Mouse (Mus musculus) intestine, embryonic 15.5 days (tissue): ENCODE data around the gene Txlng. TPM values are rescaled to one million over a fixed set of nuclear protein-coding genes. Genes with fewer than 3 reads are reported as not detected.
"Not testable (repeated sequence)": the region's sequence is repeated elsewhere in the genome, so short reads cannot be mapped to it uniquely, and the experiment has no call there.

Source experiments
- ATAC-seq: fragments of 200-750 bp; cut with Nextera tagmentation; 2 replicates; pipeline ENCODE4 v1.8.0; 2017; ENCODE audit warnings: moderate TSS enrichment, moderate library complexity
- H3K27ac ChIP-seq: fragments of 300-500 bp; sonication (generic); 2 replicates; pipeline ENCODE4 v1.5.1; 2015; ENCODE audit warnings: mild to moderate bottlenecking, inconsistent platforms
- H3K27me3 ChIP-seq: fragments of 300-500 bp; sonication (generic); replicated peaks from 2 replicates; pipeline ENCODE4 v1.6.1; 2015; ENCODE audit warnings: inconsistent platforms
- H3K36me3 ChIP-seq: fragments of 300-500 bp; sonication (generic); 2 replicates; pipeline ENCODE4 v1.6.1; 2015; ENCODE audit warnings: inconsistent platforms
- H3K4me1 ChIP-seq: fragments of 300-500 bp; sonication (generic); replicated peaks from 2 replicates; pipeline ENCODE4 v1.6.1; 2015; ENCODE audit warnings: inconsistent platforms
- H3K4me2 ChIP-seq: fragments of 300-500 bp; sonication (generic); replicated peaks from 2 replicates; pipeline ENCODE4 v1.6.1; 2015; ENCODE audit warnings: mild to moderate bottlenecking, inconsistent platforms
- H3K4me3 ChIP-seq: fragments of 300-500 bp; sonication (generic); replicated peaks from 2 replicates; pipeline ENCODE4 v1.5.1; 2015; ENCODE audit warnings: inconsistent platforms
- H3K9ac ChIP-seq: fragments of 300-500 bp; sonication (generic); 2 replicates; pipeline ENCODE4 v1.6.1; 2015; ENCODE audit warnings: inconsistent platforms
- H3K9me3 ChIP-seq: fragments of 300-500 bp; sonication (generic); 2 replicates; pipeline ENCODE4 v1.6.1; 2016; ENCODE audit warnings: inconsistent platforms
- WGBS: fragments of 180-500 bp; shearing (Covaris S2); methylation state at CpG from one replicate; pipeline ENCODE4 v1.1.7; 2015; 5-methylcytosine and 5-hydroxymethylcytosine counted together
- polyA plus RNA-seq: library from polyadenylated mRNA; unstranded; fragments of >200 nt; fragmentation: Nextera tagmentation; extraction: Ambion mirVana; gene quantifications from 2 replicates; pipeline ENCODE4 v1.2.1, GENCODE M21; 2015

The Txlng gene
- polyA plus RNA-seq = 13.3 and 13.5 TPM in 2 replicates

DNA sequence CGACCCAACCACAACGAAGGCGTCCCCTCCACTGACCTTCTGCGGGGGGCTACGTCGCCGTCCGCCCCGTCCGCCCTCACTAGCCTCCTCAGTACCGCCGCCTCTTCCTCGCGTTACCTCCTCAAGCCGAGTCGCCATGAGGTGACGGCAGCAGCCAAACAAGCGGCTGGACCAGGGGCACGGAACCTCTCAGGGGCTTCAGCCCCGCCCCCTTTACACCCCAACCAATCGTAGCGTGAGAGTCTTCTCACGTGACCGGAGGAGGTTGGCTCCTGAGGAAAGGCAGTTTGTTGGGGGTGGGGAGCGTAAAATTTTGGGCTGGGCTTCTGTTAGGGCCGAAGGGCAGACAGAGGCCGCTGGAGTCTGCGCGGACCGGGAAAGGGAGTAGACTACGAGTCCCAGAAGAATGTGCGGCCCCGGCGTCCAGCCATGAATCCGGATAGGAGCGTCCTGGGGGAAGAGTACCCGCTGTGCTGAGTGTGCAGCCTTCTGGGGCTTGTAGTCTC is at the start of gene Txlng:
TSS of gene Txlng (minus strand) at position 252 of the 506 bp plus-strand sequence.
- H3K4me2 ChIP-seq = peak within 1 kb of the TSS; percentile 78
- H3K36me3 ChIP-seq = no peaks in the 10 kb centered on the region
- WGBS = 17% methylated on average over 37 of the region's 37 CpGs
- ATAC-seq = peak; percentile 99
- no peaks in the 10 kb centered on the region for H3K4me1 ChIP-seq
- peak within 1 kb of the TSS; percentile 54 for H3K4me3 ChIP-seq
- peak within 1 kb of the TSS; percentile 55 for H3K9ac ChIP-seq
- H3K9me3 ChIP-seq = no peaks in the 10 kb centered on the region
- no peak within 1 kb of the TSS for H3K27ac ChIP-seq
- no peaks in the 10 kb centered on the region for H3K27me3 ChIP-seq

DNA sequence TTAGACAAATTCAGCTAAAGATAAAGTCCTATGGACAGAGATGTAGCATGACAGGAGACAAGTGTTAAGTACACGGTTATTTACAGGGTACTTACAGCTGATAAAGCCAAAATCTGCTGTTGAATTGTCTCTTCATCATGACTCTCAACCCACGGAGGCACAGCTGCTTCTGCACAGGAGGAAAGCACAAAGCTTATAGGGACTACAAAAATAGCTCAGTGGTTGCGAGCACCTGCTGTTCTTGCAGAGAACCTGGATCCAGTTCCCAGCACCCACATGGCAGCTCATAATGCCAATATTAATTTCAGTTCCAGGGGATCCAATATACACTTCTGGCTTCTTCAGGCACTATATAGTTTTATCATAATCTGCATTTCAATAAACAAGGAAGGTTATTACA is 49.0 kb upstream of the Txlng start:
- 82% methylated on average over 3 of the region's 3 CpGs for WGBS
- Histone ChIP-seq H3K4me1 (no peaks in the 10 kb centered on the region), H3K4me2 (no peak overlapping the region), H3K9ac (no peak overlapping the region), H3K36me3 (no peaks in the 10 kb centered on the region), H3K9me3 (no peaks in the 10 kb centered on the region), H3K27me3 (no peaks in the 10 kb centered on the region), H3K27ac (no peak overlapping the region), H3K4me3 (no peak overlapping the region)
- ATAC-seq = no peak

DNA sequence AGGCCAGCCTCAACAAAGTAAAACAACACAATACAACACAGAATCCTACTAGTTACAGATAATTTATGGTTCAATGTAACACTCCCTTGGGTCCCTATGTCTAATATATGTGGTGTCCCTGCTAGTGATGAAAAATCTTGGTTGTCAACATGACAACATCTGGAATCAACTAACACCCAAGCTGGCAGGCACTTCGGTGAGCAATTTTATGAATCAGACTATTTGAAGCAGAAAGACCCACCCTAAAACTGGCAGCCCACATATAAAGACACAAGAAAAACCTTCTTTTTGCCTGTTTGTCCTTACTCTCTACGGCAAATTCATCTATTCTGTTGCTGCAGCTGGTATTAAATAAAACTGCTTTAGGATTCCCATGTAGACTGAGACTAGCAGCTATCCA is 44.5 kb upstream of the Txlng start:
- no peaks in the 10 kb centered on the region for H3K27me3 ChIP-seq
- H3K36me3 ChIP-seq = peaks cover 3% of the 10 kb centered on the region; the same call in 1 of the 2 replicates
- H3K9me3 ChIP-seq = no peaks in the 10 kb centered on the region
- WGBS = 89% methylated on average over 2 of the region's 2 CpGs
- no peak overlapping the region for H3K9ac ChIP-seq
- H3K4me3 ChIP-seq = no peak overlapping the region
- ATAC-seq = no peak
- H3K4me2 ChIP-seq = no peak overlapping the region
- no peak overlapping the region for H3K27ac ChIP-seq
- no peaks in the 10 kb centered on the region for H3K4me1 ChIP-seq

DNA sequence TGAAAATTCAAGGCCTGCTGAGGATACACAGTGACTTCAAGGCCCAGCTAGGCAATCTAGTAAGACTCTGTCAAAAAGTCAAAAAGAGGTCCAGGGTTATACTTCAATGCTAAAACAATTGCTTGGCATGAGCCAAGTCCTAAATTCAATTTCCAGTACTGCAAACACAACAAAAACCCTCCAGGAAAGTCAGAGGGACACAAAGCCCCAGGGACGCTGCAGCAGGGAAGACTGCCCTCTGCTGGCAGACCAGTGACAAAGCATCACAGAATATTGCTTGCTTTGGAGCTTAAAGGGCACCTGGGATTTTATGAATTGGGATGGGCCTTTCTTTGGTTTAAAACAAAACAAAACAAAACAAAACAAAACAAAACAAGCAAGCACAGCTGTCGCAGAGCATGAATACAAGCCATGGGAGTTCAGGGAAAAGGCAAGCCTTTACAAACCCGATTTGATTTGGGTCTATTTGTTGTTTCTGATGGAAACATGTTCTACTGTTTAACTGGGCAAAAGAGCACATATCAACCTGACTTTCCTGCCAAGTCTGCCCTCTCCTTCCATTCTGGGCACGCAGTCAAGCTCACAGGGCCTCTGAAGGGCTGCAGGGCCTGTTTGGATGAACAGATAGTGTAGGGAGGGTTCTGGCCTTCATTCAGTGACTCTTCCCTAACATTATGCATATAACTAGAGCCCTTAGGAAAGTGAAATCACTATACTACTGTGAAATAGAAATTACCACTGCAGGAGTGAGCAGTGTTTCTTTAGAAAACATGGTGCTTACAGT is 42.7 kb upstream of the Txlng start:
- no peak overlapping the region for H3K9ac ChIP-seq
- H3K4me3 ChIP-seq = no peak overlapping the region
- H3K27ac ChIP-seq = no peak overlapping the region
- H3K4me1 ChIP-seq = no peaks in the 10 kb centered on the region
- no peaks in the 10 kb centered on the region for H3K27me3 ChIP-seq
- 43% methylated on average over 4 of the region's 4 CpGs for WGBS
- H3K4me2 ChIP-seq = no peak overlapping the region
- H3K9me3 ChIP-seq = no peaks in the 10 kb centered on the region
- H3K36me3 ChIP-seq = peaks cover 3% of the 10 kb centered on the region; the same call in 1 of the 2 replicates
- no peak for ATAC-seq

DNA sequence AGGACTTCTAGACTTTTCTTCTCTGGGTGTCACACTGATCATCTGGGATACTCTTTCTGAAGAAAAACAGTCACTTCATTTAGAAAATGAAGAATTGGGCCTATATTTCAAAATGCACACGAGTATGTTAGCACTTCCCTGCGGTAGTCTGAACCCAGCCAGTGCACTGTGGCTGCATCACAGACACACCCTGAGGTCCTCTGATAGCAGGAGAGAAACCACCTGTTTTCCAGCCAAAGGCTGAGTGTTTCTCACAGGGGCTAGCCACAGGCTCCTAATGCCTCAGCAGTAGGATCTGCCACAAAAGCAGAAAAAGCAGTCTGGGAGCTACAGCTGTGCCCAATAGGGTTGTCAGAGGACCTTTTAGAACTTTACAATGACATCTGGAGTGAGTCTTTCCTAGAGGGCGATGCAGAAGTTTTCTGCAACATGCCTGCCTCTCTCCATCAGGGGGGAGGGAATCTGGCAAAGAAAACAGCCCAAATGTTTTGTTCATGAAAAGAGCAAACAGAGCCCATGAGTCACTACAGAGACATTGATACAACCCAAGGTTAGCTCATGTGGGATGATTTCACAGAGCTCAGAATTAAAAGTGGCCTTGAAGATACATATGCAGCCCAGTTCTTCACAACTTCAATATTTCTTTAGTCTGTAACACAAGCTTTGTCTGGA is 39.2 kb upstream of the Txlng start:
- WGBS = 75% methylated on average over 3 of the region's 3 CpGs
- no peak for ATAC-seq

DNA sequence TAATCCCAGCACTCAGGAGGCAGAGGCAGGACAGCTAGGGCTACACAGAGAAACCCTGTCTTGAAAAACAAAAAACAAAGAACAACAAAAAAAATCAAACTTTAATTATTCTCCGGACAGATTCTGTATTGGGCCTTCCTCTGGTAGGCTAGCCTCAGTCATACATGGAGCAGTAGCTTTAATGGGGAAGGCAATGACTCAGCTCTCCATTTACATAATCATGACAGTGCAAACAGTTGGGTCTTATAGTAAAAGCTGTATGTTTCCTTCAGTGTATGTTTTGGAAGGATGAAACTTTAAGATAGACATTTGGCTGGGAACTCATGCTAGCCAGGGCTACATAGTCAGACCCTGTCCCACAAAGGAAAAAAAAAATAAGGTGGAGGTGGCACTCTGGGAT is 19.4 kb upstream of the Txlng start:
- no peak for ATAC-seq

More for the DNA sequence above, 39.2 kb upstream of the Txlng start:
- no peaks in the 10 kb centered on the region for H3K27me3 ChIP-seq
- no peak overlapping the region for H3K4me2 ChIP-seq
- no peaks in the 10 kb centered on the region for H3K4me1 ChIP-seq
- H3K36me3 ChIP-seq = peaks cover 3% of the 10 kb centered on the region; the same call in 1 of the 2 replicates
- no peaks in the 10 kb centered on the region for H3K9me3 ChIP-seq
- H3K4me3 ChIP-seq = no peak overlapping the region
- no peak overlapping the region for H3K27ac ChIP-seq
- H3K9ac ChIP-seq = no peak overlapping the region

DNA sequence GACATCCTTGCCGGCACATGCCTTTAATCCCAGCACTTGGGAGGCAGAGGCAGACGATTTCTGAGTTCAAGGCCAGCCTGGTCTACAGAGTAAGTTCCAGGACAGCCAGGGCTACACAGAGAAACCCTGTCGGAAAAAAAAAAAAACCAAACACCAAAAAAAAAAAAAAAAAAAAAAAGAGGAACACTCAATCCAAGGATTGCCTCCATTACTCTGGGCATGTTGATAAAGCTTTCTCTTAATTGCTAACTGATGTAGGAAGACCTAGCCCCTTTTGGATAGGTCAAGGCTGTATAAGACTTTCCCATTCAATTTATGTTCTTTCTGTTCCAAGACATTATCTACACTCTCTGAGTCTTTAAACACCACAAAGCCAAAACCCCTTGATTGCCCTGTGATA is 16.3 kb upstream of the Txlng start:
- Histone ChIP-seq H3K36me3 (no peaks in the 10 kb centered on the region), H3K4me3 (no peak overlapping the region), H3K4me1 (no peaks in the 10 kb centered on the region), H3K9me3 (no peaks in the 10 kb centered on the region), H3K4me2 (no peak overlapping the region), H3K27ac (no peak overlapping the region), H3K27me3 (no peaks in the 10 kb centered on the region), H3K9ac (no peak overlapping the region)
- 90% methylated on average over 3 of the region's 3 CpGs for WGBS
- no peak for ATAC-seq

More for the DNA sequence above, 19.4 kb upstream of the Txlng start:
- Histone ChIP-seq H3K9me3 (no peaks in the 10 kb centered on the region), H3K36me3 (no peaks in the 10 kb centered on the region), H3K9ac (no peak overlapping the region), H3K4me2 (no peak overlapping the region), H3K4me1 (no peaks in the 10 kb centered on the region), H3K4me3 (no peak overlapping the region), H3K27me3 (no peaks in the 10 kb centered on the region), H3K27ac (no peak overlapping the region)
- WGBS = 92% methylated on average over 1 of the region's 1 CpGs

DNA sequence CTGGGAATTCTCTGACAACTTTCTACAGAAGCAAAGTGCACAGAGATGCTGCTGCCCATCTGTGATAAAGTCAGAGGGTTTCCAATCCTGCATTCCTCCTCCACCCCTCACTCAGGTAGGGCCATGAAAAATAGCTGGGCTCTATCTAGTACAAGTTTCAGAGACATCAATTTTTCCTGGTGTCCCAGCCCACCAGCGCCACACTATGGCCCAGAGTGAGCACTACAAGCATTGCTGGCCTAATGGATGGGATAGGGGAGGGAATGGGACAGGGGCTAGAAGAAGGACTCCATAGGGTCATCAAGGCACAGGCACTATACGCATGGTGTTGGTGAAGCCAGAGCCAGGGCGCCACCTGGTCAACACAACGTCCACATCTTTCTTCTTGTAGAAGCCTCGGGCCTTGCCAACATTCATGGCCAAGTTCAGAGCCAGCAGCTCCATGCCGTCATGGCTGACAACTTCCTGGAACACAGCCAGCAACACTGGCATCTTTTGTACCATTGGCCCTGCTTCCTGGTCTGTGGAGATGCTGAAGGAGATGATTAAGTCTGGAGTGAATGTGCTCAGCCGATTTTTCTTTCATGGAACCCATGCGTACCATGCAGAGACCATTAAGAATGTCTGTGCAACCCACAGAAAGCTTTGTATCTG is 15.3 kb upstream of the Txlng start:
- H3K4me3 ChIP-seq = no peak overlapping the region
- H3K36me3 ChIP-seq = no peaks in the 10 kb centered on the region
- 67% methylated on average over 8 of the region's 8 CpGs for WGBS
- no peak overlapping the region for H3K4me2 ChIP-seq
- ATAC-seq = no peak
- no peaks in the 10 kb centered on the region for H3K9me3 ChIP-seq
- no peaks in the 10 kb centered on the region for H3K27me3 ChIP-seq
- no peak overlapping the region for H3K9ac ChIP-seq
- H3K27ac ChIP-seq = no peak overlapping the region
- H3K4me1 ChIP-seq = no peaks in the 10 kb centered on the region

DNA sequence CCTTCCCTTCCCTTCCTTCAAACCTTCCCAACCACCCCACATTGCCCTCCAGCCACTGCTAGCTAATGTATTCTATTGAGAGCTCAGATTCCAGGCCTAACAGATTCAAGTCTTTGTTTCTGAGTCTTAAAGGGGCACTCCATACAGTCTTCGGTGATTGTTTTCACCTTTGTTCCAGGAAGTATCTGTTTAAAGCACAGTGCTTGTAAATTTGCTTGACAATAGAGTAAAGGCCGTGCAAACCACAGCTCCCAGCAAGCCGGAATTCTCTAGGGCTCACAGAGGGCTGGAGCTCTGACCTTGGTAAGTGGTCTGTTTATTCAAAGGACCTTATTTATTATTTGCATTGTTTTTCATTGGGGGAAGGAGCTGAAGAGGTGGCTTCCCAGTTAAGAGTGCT is 2.8 kb upstream of the Txlng start:
- H3K4me3 ChIP-seq = no peak overlapping the region
- H3K9me3 ChIP-seq = no peaks in the 10 kb centered on the region
- H3K4me2 ChIP-seq = no peak overlapping the region
- H3K27me3 ChIP-seq = no peaks in the 10 kb centered on the region
- WGBS = 40% methylated on average over 3 of the region's 3 CpGs
- no peaks in the 10 kb centered on the region for H3K4me1 ChIP-seq
- no peak overlapping the region for H3K27ac ChIP-seq
- no peak for ATAC-seq
- H3K9ac ChIP-seq = no peak overlapping the region
- no peaks in the 10 kb centered on the region for H3K36me3 ChIP-seq

DNA sequence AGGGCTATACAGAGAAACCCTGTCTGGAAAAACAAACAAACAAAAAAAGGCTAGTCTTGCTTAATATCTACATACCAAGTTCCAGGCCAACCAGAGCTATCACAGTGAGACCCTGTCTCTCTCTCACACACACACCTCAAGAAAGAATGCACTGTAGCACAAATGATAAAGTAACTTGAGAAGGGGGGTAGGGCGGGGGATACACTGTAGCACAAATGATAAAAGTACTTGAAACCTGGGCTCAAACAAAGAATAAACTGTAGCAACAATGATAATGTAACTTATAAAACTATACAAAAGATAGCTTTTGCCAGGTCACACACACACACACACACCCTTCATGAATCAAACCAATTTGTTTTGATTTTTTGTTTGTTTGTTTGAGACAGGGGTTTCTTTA is 2.3 kb upstream of the Txlng start:
- no peak for ATAC-seq
- no peak overlapping the region for H3K4me2 ChIP-seq
- H3K36me3 ChIP-seq = no peaks in the 10 kb centered on the region
- H3K27ac ChIP-seq = no peak overlapping the region
- no peaks in the 10 kb centered on the region for H3K4me1 ChIP-seq
- 63% methylated on average over 1 of the region's 1 CpGs for WGBS
- no peak overlapping the region for H3K9ac ChIP-seq
- no peaks in the 10 kb centered on the region for H3K9me3 ChIP-seq
- H3K27me3 ChIP-seq = no peaks in the 10 kb centered on the region
- H3K4me3 ChIP-seq = no peak overlapping the region

DNA sequence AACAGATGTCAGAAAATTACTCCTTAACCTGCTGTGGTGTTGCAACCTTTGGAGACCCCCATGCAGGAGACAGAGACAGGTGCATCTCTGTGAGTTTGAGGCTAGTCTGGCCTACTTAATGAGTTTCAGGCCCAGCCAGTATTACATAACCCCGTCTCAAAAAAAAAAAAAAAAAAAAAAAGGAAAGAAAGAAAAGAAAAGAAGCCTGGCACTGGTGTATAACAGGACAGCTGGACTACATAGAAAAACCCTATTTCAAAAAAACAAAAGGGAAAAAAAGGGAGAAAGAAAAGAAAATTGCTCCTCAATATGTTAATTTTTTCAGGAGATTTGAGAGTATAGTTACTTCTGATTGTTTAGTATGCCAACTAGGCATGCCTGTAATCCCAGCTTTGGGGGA is 1.8 kb upstream of the Txlng start:
- no peaks in the 10 kb centered on the region for H3K4me1 ChIP-seq
- no peaks in the 10 kb centered on the region for H3K27me3 ChIP-seq
- no peak overlapping the region for H3K27ac ChIP-seq
- H3K4me2 ChIP-seq = no peak overlapping the region
- H3K9ac ChIP-seq = no peak overlapping the region
- no peaks in the 10 kb centered on the region for H3K36me3 ChIP-seq
- WGBS = 45% methylated on average over 1 of the region's 1 CpGs
- ATAC-seq = no peak
- H3K9me3 ChIP-seq = no peaks in the 10 kb centered on the region
- H3K4me3 ChIP-seq = no peak overlapping the region

DNA sequence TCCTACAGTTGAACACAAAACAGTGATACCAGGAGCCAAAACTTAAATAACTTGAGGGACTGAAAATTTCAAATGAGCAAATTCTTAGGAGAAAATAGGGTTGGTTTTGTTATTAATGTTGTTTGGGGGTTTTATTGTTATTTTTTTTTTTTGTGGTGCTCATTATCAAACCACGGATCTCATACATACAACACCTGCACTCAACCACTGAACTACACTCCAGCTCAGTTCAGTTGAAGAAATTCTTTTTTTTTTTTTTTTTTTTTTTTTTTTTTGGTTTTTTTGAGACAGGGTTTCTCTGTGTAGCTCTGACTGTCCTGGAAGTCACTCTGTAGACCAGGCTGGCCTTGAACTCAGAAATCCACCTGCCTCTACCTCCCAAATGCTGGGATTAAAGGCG is 1.1 kb upstream of the Txlng start:
- WGBS = 56% methylated on average over 2 of the region's 2 CpGs
- H3K4me2 ChIP-seq, H3K27ac ChIP-seq, H3K36me3 ChIP-seq, H3K9me3 ChIP-seq, H3K9ac ChIP-seq, ATAC-seq, H3K27me3 ChIP-seq, H3K4me1 ChIP-seq, H3K4me3 ChIP-seq: not testable (repeated sequence)
